Mouse (Mus musculus) embryo, embryonic 9.5 days (tissue): Measurements from ENCODE around the gene Cpped1.

Experiments
- DNase-seq: peaks from one replicate; pipeline ENCODE4 v3.0.0-alpha.2; 2017; ENCODE audit errors: extremely low spot score

Gene Cpped1

DNA sequence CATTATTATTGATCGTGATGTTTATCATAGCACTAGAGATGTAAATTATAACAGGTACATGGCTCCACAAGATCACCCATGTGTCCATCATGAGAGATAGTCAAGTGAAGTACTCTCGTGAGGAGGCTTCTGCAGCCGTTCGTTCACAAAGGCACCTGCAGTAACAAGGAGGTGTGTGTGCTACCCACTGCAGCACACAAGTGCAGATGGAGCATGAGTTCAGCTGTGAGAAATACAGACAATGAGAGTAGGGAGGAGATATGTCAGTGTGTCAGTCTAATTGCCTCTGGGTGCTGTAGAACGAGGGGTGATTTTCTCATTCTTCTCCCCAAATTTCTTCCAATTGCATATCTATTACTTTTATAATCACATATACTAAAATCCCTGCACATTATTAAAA, 63.9 kb downstream of the Cpped1 start:
- no peak for DNase-seq

DNA sequence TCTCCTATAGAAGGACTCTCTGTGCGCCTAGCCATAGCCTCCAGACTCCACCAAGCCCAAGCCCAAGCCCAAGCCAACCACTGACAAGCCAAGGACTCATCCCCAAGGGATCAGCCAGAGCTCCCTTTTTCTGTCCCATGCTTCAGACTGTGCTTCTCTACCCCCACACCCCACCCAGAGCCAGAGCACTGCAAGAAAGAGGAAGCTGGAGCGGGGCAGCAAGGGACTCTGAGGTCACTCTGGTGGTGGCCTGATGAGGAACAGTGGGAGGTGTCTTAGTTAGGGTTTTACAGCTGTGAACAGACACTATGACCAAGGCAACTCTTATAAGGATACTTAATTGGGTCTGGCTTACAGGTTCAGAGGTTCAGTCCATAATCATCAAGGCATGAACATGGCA, 65.8 kb downstream of the Cpped1 start:
- DNase-seq = no peak

DNA sequence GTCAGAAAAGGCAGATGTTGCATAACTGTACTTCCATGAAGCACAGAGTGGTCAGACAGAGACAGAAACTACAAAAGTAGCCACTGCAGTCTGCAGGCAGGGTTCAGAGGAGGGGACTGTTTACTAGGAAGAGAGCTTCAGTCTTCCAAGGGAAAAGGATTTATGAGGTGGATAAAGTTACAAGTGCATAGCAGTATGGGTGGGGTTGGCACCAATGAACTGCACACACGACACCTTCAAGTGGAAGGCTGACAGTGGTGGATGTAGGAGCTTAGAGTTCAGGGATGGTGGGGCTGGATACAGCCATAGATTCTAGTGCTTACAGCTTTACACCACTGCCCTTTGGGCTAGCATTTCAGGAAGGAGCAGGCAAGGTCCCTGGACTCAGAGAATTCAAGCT, 75.8 kb downstream of the Cpped1 start:
- DNase-seq = no peak

DNA sequence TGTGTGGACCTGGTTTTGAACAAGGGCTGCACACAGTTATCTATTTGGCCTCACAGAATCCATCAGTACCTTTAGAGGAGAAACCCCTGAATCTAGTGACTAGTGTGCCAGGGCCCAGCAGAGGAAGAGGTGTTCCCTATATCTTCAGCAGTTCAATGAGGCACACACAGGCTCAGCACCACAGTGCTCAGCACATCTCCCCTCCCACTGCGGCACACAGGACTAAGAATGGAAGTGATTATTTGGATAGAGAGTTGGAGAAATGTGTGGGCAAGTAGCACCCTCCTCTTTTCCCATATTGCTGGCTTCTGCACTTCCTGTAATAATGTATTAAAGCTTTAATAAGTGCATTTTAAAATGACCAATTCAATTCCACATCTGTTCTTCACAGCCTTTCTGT, 80.4 kb downstream of the Cpped1 start:
- DNase-seq = no peak

DNA sequence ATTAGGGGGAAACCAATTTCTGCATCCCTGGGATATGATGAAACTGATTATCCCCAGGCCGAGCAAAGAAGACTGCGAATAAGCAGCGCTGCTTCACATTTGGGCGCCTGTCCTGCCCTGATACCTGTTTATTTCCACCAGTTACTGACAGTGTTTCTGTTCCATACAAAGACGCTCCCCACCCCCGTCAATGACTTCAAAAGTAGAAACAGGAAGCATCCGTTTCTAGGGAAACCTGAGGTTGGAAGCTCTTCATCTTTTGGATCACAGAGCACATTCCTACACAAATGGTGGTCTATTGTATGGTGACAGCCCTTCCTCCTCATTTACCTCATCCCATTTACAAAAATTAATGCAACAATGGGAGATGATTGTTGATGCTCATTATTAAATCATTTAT, 84.4 kb downstream of the Cpped1 start:
- DNase-seq = no peak

DNA sequence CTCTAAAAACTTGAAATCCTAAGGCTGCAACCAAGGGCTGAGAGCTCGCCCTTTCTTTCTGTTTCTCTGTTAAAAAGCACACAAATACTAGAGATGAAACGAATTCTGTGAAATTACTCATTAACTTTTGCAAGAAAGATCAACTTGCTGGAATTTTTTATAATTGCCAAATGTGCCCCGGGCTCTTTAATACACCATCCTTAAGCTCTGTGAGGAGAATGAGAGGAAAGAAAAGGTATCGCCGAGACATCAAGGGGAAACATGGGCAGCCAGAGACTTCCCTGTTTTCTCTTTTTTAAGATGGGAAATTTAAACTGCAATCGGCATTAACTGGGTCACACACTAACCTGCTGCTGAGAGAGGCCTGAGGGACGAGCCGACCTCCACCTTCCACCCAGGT, 84.9 kb downstream of the Cpped1 start:
- DNase-seq = no peak

DNA sequence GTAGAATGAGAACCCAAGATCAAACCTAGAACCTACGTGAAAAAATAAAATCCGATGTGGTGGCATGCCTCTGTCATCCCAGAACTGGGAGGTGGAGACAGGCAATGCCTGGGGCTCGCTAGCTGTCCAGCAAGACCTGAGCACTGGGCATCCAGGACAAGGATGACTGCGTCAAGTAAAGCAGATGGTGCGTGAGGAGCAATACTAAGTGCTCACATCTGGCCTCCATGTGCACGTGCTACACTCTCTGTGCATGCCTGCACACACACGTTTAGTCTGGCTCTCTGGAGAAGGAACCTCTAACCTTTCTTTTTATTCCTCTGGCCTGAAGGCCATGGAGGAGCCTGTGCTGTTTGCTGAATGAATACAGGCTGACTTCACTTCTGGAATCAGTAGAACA, 88.5 kb downstream of the Cpped1 start:
- DNase-seq = no peak

DNA sequence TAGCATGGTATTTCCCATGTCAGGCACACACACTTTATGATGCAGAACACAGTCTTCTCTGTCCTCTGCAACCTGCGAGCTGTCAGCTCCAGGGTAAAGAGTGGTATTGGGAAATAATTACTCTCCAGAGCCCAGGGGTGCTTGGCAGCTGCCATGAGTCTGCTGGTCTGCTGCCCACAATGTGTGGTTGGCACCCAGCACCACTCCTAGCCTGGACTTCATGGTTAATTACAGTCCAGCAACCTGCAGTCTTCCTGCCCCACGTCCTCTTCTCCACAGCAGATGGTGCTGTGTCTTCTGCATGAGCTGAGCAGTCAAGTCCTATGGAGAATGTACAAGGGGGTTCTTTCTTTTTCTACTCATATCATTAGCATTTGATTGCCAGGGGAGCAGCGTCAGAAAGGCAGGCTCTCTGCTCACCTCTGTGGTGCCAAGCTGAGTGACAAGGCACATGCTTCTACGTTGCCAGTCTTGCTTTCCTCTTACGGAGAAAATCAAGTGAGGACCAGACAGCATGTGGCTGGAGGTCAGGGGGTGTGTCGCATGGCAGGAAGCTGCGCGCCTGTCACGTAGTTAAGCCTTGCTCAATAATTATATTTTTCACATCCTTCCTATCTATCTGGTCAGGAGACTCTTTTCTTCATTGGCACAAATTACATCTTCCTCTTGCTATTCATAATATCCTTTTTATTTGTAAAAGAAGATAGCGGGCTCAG, 94.2 kb downstream of the Cpped1 start:
- DNase-seq = no peak

DNA sequence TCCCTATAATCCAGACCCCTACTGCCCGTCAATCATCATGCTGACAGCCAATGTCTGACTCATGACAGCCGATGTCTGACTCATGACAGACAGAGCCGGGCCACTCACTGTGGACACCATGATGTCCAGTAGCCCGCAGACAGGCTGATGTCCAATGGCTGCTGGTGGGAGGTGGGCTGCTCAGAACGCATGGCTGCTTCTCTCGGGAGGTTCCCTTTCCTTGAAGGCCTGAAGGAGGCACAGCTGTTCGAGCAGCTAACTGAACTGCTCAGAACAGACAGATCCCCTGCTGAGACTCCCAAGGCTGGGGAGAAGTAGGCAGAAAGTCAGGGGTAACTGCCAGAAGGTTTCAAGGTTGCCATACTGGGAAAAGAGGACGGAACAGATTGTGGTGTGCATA, 97.1 kb downstream of the Cpped1 start:
- DNase-seq = no peak

DNA sequence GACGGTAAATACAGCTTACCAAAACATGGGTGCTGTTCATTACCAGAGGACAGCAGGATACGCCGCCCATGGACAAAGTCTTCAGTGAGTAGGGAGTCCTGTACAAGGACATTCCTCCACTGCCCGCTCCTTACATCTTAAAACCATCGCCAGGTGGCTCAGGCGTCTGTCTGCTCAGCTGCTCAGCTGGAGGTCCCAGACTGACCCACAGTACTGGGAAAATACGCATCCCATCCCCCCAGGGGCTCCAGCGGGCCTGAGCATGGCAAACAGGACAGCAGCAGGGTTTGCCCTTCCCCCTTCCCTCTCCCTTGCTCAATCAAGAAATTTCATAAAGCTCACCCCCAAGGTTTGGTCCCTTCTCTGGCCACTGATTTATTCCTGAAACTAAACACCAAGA, 99.6 kb downstream of the Cpped1 start:
- DNase-seq = no peak

DNA sequence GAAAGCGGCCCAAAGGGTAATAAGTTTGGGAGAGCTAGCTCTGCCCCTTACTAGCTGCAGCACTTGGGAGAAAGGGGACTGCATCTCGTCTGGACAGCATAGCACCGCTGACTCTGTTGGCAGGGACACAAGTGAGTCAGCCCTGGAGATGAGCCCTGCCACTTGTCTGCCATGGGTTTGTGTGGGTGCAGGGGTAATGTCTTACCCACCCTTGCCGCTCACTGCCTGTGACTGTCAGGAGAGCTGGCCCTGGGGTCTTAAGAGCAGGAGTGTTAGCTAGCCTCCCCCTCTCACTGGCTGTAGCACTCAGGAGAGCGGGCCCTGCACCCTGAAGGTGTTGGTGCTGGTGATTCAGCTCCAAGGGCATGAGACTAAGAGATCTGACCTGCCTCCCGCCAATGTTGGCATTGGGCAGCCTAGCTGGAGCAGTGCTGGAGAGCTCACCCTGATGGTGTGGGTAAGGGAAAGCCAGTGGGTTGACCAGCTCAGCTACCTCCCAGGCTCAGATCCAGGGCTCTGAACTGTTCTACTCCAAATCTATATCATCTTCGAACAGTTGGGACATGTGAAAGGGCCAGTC, 107.2 kb downstream of the Cpped1 start:
- DNase-seq = no peak

DNA sequence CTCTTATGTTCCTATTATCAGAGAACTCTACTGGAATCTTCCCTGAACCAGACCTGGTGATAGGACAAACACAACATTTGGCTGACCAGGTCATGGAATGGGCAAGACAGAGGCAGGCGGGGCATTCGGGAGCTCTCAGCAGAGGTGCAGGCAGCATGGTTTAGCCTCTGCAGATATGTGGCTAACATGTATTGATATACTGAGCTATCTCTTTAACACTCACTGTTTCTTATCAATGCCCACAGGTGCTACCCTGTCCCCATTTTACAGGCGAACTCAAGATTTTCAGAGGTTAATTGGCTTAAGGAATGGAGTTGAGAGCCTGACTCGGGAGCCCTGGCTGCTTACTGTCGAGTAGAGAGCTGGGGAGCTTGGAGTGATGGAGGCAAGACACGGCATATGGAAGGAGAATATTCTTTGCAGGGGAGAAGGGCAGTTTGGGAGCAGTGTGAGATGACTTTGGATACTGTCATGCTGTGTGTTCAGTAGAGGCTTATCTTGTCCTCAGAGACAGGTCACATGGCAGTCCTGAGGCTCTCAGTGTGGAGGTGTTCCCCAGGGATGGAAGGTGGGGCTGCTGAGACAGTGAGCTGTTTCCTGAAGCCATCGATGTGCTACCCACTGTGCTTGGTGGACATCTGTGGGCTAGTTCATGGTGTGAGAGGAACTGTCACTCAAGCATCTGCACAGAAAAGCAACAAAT, 113.3 kb downstream of the Cpped1 start:
- no peak for DNase-seq

DNA sequence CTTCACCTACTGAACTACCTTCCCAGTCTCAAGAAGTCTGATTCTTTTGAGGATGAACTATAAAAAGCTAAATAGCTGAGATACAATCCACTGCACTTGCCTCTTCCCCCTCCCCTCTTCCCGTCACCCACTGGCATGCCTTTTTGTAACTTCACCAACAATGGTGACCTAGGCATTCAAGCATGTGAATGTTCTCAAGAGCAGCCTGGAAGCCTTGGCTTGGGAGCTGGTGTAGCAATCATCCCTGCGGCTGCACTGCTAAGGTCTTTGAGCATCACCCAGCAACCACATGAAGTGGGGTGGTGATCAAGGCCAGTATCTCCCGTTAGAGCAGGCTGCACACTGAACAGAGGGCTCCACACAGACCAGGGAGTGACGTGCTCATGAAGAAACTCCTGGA, 114.6 kb downstream of the Cpped1 start:
- no peak for DNase-seq

DNA sequence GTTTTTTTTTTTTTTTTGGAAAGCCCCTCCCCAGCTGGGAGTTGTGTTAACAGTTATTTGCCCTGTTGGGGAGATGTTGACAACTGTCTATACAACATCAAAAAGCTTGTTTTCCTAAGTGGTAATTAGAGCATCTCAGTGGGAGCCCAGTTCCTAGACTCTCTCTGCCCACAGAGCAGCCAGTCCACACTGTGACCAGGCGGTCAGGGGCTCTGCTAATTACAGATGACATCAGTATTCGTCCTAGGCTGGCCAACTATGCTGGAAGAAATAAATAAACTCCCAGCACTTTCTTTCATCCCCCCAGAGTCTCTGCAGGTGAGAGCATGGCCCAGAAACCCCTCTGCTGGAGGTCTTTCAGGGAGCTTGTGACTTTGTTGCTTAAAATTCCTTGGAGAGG, 115.9 kb downstream of the Cpped1 start:
- no peak for DNase-seq

DNA sequence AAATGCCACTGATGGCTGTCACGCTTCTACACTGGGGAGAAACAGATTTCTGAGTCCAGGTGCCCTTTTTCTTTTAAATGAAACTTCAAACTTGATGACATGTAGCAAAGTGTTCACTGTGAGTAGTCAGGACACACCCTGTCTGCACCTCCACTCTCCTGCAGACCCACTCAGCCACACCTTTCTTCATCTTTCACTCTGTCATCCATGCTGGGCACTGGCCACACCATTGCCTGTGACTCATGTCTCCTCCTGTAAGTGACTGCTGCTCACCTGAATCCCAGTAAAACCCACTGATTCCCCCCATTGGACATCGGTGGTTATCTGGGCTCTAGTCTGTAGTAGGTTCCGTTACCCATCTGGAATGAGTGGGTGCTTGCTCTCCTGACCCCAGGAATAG, 118.8 kb downstream of the Cpped1 start:
- DNase-seq = no peak

DNA sequence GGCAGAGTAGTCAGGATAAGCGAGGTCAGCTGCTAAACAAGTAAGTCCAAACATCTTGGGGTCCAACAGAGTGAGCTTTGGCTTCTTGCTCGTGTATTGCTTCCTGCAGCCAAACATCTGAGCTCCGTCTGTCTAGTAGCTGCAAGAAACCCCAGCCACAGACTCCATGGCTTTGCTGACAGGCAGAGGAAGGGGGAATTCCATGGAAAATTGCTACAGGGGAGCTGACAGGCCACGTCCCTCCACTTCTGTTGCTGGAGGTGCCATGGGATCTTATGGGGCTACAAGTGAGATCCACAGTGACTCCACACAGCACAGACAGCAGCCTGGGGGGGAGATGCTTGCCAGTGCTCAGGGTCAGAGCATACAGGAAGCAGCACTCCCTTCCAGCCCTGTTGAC, 123.4 kb downstream of the Cpped1 start:
- no peak for DNase-seq

DNA sequence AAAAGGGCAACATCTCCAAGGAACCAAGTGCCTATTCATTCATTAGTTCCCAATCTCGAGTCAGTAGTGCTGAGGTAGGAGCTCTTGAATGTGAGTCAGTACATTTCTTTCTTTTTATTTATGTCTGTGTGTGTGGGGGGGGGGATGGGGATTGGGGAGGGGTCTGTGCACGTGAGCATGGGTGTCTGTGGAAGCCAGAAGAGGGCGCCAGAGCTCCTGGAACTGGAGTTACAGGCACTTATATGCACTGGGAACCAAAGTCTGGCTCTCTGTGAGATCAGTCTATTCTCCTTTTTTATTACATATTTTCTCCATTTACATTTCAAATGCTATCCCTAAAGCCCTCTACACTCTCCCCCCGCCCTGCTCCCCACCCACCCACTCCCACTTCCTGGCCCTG, 124.9 kb downstream of the Cpped1 start:
- DNase-seq = no peak

DNA sequence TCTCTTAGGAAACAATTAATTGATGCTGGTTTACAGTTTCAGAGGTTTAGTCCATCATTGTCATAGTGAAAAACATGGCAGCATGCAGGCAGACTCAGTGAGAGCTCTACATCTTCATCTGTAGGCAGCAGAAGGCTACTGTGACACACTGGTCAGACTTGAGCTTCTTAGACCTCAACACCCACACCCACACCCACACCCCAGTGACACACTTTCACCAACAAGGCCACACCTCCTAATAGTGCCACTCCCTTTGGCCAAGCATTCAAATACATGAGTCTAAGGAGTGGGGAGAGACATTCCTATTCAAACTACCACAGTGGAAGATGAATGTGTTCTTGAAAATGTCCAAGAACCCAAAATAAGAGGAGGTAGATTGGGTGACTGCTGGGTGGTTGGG, 125.9 kb downstream of the Cpped1 start:
- DNase-seq = no peak

DNA sequence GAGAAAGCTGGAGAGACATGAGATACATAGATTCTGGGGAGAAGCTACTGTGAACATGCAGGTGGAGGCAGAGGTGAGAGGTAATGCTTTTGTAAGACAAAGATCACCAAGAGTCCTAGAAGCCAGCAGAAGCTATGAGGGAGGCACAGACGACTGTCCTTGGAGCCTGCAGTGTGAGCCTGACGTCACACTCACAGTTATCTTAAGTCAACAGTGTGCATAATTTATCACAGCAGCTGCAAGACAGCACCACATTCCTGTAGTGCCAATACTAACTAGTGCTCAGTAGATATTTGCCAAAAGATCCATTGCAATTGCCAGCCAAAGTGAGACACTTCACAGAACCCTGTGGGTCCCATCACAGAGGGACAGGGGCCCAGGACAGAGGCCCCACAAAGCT, 127.2 kb downstream of the Cpped1 start:
- no peak for DNase-seq

DNA sequence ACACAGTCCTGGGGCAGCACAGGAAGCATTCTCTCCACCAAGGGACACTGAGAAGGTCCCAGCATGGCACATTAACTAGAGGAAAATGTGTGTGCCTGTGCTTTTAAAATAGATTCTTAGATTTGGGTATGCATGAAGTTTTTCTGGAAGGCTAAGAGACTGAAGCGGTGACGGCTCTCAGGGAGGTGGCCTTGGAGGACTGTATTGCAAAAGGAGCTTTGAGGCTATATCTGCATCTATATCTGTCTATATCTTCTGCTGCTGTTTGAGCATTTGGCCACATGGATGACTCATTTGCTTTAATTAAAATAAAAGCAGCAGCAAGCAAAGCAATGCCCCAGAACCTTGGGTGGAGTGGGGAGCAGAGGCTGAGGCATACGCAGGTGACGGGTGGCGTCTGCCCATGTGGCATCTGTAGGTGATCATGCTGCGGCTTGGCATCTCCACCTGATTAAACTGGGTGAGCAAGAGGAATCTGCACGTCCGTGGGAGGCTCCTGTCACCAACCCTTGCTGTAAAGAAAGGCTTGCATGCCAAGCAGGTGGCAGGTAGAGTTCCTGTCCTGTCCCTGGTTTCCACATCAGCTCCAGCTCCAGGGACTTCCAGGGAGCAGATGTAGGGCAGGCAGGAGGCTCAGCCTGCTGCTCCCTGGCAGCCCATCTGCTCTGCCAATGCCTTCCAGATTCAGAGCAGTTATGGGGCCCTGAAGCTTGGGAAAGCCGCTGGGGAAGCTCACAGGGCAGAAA, 130.4 kb downstream of the Cpped1 start:
- DNase-seq = no peak

DNA sequence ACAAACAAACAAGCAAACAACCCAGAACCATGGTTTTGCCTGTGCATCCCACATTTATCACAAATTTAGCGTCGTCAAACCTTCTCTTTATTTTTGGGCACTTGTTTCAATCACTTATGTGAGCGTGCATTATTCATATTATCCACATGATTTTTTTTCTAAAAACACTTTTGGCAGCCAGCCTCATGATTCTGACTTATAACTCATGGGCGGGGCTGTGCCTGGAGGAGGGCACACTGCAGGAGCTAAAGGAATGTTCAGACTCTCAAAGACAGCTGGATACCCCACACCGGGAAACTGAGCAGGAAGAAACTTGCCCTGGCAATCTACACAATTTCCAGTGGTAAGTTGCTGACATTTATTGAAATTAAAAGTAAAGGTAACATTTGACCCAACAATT, 131.1 kb downstream of the Cpped1 start:
- no peak for DNase-seq

DNA sequence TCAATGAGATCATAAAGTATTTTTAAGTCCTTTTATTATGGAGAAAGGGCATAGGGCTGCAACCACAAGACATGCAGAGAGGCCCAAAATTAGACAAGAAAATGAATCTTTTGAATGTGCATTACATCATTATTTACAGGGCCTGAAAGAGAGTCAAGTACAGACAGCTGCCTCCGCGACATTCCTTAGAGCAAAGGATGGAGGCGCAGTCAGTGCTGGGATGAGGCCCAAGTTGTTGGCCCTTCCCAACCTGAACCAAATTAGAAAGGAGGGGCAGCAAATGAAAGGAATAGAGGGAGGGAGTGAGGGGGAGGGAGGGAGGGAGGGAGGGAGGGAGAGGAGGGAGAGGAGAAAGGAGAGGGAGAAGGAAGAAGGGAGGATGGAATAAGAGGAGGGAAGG, 132.7 kb downstream of the Cpped1 start:
- DNase-seq = no peak

DNA sequence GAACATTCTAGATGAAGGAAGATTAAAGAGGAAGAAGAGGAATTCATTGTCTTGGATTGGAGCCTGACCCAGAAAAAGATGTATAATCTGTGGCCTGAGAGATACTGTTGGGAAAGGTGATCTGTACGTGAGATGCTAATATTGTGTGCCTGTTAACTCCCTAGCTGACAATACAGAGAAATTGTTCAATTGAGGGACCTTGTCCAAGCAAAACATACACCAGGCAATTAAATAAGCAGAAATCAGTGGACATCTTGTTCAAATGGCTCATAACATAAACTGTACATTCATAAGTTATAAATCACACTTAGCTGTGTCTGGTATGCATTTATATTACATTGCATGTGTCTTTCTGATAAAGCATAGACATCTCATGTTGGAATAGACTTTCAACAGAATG, 134.9 kb downstream of the Cpped1 start:
- DNase-seq = no peak
